18 mouse cellular contexts compared by ENCODE assay signal in the genomic region with DNA sequence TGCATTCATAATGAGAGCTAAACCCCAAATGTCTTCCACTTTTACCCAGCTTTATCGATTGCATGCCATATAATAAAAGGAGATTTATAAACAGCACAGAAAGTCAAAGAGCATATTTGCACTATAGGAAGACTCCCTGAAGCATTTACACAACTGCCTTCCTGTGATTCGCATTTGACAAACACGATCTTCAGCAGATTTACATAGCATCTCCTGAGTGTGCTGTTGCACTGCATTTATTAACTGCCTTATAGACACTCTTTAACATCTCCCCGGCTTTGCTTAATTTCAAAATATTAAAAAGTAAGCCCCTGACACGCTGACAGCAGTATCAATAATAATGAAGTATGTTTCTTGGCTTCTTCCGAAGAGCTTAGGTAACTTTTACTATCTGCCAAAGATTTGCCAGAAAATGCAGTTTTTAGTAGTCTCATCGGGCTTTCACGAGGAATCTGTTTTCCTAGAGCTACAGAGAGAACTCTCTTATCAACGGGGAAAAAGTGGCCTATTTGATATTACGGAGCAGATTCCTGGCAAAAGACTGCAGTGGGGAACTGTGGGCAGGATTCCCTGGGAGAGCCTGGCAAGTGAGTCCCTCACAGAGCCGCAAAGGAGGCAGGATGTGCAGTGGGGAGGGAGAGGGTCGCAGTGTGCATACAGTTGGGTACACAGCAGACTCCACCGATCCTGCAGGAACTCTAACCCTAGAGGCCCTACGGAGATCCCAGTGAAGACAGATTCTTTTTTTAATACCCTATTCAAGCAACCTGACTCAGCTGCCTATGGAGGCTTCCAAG.
DNase-seq lines count a peak whose midpoint lies in the region; ATAC-seq and TF ChIP-seq lines count a peak whose summit lies in the region.
"Had no signal": no experiment of that assay in that cellular context is flagged by ENCODE, and none has a peak within 500 bp of the region (broad histone marks: within the 10 kb centered on the region; RNA-seq: fewer than 3 reads in every experiment).

No protein-coding gene starts in this region.

- H3K27me3 ChIP-seq in cerebellum, adult 2 months (ENCODE audit: control insufficient read depth, insufficient read depth, low read length), result no peaks in the 10 kb centered on the region
- no peaks in the 10 kb centered on the region for H3K27me3 ChIP-seq in neural tube, embryonic 13.5 days
- no peaks in the 10 kb centered on the region for H3K27me3 ChIP-seq in forebrain, postnatal 0 days (ENCODE audit: insufficient read depth, low read length)
- H3K27me3 ChIP-seq in hindbrain, embryonic 10.5 days (ENCODE audit: insufficient read depth, poor library complexity, severe bottlenecking), result no peaks in the 10 kb centered on the region
- H3K27me3 ChIP-seq: embryonic facial prominence, embryonic 15.5 days; heart, embryonic 12.5 days; megakaryocyte, embryonic 14.5 days had no signal

- peak; percentile 18 to 35 for DNase-seq in cerebellum, adult 2 months
- no peak for DNase-seq in cerebellum, adult 8-10 months
- peak; percentile 2 to 27 for DNase-seq in layer of hippocampus, adult 18-20 months (ENCODE audit: low spot score in 2 of 2)
- DNase-seq in layer of hippocampus, adult 8-10 months (ENCODE audit: low spot score in 2 of 2), result no peak
- no peak for DNase-seq in neural tube, embryonic 10.5 days (ENCODE audit: extremely low spot score, low spot score)
- no peak for DNase-seq in forebrain, postnatal 0 days
- DNase-seq in hindbrain, embryonic 10.5 days (ENCODE audit: low spot score), result no peak
- DNase-seq: adrenal gland, postnatal 36 days; heart, postnatal 4 days; kidney, adult 9 months had no signal

- no peaks in the 10 kb centered on the region for H3K36me3 ChIP-seq in neural tube, embryonic 13.5 days
- no peaks in the 10 kb centered on the region for H3K36me3 ChIP-seq in forebrain, postnatal 0 days (ENCODE audit: insufficient read depth)
- no peaks in the 10 kb centered on the region for H3K36me3 ChIP-seq in hindbrain, embryonic 10.5 days
- H3K36me3 ChIP-seq: embryonic facial prominence, embryonic 15.5 days; heart, embryonic 12.5 days had no signal

- H3K9ac ChIP-seq in neural tube, embryonic 13.5 days, result no peak overlapping the region
- no peak overlapping the region for H3K9ac ChIP-seq in forebrain, postnatal 0 days
- H3K9ac ChIP-seq: embryonic facial prominence, embryonic 15.5 days; heart, embryonic 12.5 days; liver, embryonic 14.5 days had no signal

- H3K4me1 ChIP-seq in cerebellum, adult 2 months (ENCODE audit: control insufficient read depth, insufficient read depth, low read length), result peaks cover 2% of the 10 kb centered on the region; the same call in 1 of the 2 replicates
- H3K4me1 ChIP-seq in neural tube, embryonic 13.5 days (replicated peaks), result no peaks in the 10 kb centered on the region
- H3K4me1 ChIP-seq in forebrain, postnatal 0 days (ENCODE audit: insufficient read depth), result no peaks in the 10 kb centered on the region
- no peaks in the 10 kb centered on the region for H3K4me1 ChIP-seq in hindbrain, embryonic 10.5 days (replicated peaks)
- H3K4me1 ChIP-seq: embryonic facial prominence, embryonic 15.5 days; heart, embryonic 12.5 days; megakaryocyte, embryonic 14.5 days had no signal

- H3K9me3 ChIP-seq in neural tube, embryonic 13.5 days, result peaks cover 8% of the 10 kb centered on the region
- H3K9me3 ChIP-seq in forebrain, postnatal 0 days (ENCODE audit: low read length), result no peaks in the 10 kb centered on the region
- peaks cover 8% of the 10 kb centered on the region for H3K9me3 ChIP-seq in hindbrain, embryonic 10.5 days

- peak overlapping the region; percentile 44 for H3K4me3 ChIP-seq in cerebellum, adult 2 months (replicated peaks; ENCODE audit: insufficient read depth, low read depth, low read length)
- H3K4me3 ChIP-seq in neural tube, embryonic 13.5 days, result no peak overlapping the region
- no peak overlapping the region for H3K4me3 ChIP-seq in forebrain, postnatal 0 days (ENCODE audit: low read depth, low read length)
- H3K4me3 ChIP-seq in hindbrain, embryonic 10.5 days, result no peak overlapping the region
- H3K4me3 ChIP-seq: embryonic facial prominence, embryonic 15.5 days; heart, embryonic 12.5 days; megakaryocyte, embryonic 14.5 days; myocyte had no signal

- TF ChIP-seq POLR2A in cerebellum, adult 2 months (IDR thresholded peaks at IDR 0.05; ENCODE audit: borderline replicate concordance, insufficient read depth, low read length), result no peak

- H3K4me2 ChIP-seq in neural tube, embryonic 13.5 days, result no peak overlapping the region
- H3K4me2 ChIP-seq in forebrain, postnatal 0 days (ENCODE audit: low read depth), result 0 out of 2 replicates have a peak overlapping the region, but pooled peaks have one; percentile 18
- H3K4me2 ChIP-seq: embryonic facial prominence, embryonic 15.5 days; heart, embryonic 12.5 days had no signal

- WGBS in cerebellum, adult 2 months, result 34% methylated on average over 14 of the region's 14 CpGs
- 70% methylated on average over 14 of the region's 14 CpGs for WGBS in neural tube, embryonic 13.5 days
- WGBS in forebrain, postnatal 0 days, result 58% methylated on average over 14 of the region's 14 CpGs
- WGBS in hindbrain, embryonic 10.5 days, result 82% methylated on average over 14 of the region's 14 CpGs

- no peak for TF ChIP-seq CTCF in cerebellum, adult 2 months (IDR thresholded peaks at IDR 0.05; ENCODE audit: borderline replicate concordance, insufficient read depth, low read depth, low read length)
- no peak for TF ChIP-seq CTCF in forebrain, postnatal 0 days (IDR thresholded peaks at IDR 0.05; ENCODE audit: low read depth)

- 0 out of 2 replicates have a peak, but pooled peaks have one; percentile 59 for ATAC-seq in neural tube, embryonic 13.5 days (ENCODE audit: low read depth)
- ATAC-seq in forebrain, postnatal 0 days, result no peak
- ATAC-seq: activated CD4-positive, CD25-positive, alpha-beta regulatory T cell, adult 4 months; lung, postnatal 0 days had no signal

- H3K27ac ChIP-seq in cerebellum, adult 2 months (ENCODE audit: insufficient read depth, low read length), result 0 out of 2 replicates have a peak overlapping the region, but pooled peaks have one; percentile 84
- H3K27ac ChIP-seq in neural tube, embryonic 13.5 days (replicated peaks), result no peak overlapping the region
- H3K27ac ChIP-seq in forebrain, postnatal 0 days (ENCODE audit: low read depth, low read length), result no peak overlapping the region
- H3K27ac ChIP-seq in hindbrain, embryonic 10.5 days, result no peak overlapping the region
- H3K27ac ChIP-seq: embryonic facial prominence, embryonic 15.5 days; liver, embryonic 14.5 days had no signal

Comparison
In these comparisons a context has a peak if more than half of its experiments do, and no peak if none do; other contexts are left out.
1. DNase-seq: peak in cerebellum, adult 2 months (2 of 2) and layer of hippocampus, adult 18-20 months (2 of 2); none in cerebellum, adult 8-10 months (single experiment), layer of hippocampus, adult 8-10 months (0 of 2), neural tube, embryonic 10.5 days (single experiment), forebrain, postnatal 0 days (single experiment) and hindbrain, embryonic 10.5 days (single experiment).